Mouse (Mus musculus) heart, postnatal 0 days (tissue): ENCODE data around the gene Mob3b.

Source experiments
- CTCF ChIP-seq: IDR thresholded peaks from 2 replicates; pipeline ENCODE4 v1.5.1; 2016; ENCODE audit warnings: antibody characterized with exemption, control low read depth, low read depth
- EP300 ChIP-seq: IDR thresholded peaks from 2 replicates; pipeline ENCODE4 v1.6.1; 2016; ENCODE audit warnings: antibody characterized with exemption, low read depth

GRCm38 (mm10) chr4:34991116-34991515, 166.2 kb downstream of the Mob3b start:
- TF ChIP-seq CTCF (no peak), EP300 (no peak)
